Mouse (Mus musculus) cerebellum, postnatal 25 days (tissue): ENCODE data around the gene Epm2aip1.
A peak's percentile ranks its signal among the peaks of the same experiment; 100 is the strongest.

Experiments
- DNase-seq, 2 experiments: peaks; one replicate each; pipeline ENCODE4 v3.0.0; 2021; ENCODE audit warnings: mixed read lengths in 2 of 2

The Epm2aip1 gene

DNA sequence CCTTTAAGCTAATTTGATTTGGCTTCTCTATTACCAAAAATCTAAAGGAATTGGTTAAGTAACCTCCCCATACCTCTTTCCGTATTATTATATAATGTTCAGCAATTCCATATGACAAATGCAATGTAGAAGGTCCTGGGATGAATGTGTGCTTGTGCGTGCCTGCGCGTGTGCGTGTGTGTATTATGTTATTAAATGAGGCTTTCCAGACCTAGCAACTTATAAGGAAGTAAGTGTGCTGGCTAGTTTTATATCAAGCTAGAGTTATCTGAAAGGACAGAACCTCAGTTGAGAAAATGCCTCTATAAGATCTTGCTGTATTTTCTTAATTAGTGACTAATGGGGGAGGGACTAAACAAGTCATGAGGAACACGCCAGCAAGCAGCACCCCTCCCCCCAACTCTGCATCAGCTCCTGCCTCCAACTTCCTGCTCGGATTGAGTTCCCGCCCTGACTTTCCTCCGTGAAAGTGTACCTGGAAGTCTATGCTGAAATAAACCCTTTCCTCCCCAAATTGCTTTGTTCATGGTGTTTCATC, 17.6 kb downstream of the Epm2aip1 start:
- DNase-seq, result peak in 1 of 2 experiments; percentile 13

DNA sequence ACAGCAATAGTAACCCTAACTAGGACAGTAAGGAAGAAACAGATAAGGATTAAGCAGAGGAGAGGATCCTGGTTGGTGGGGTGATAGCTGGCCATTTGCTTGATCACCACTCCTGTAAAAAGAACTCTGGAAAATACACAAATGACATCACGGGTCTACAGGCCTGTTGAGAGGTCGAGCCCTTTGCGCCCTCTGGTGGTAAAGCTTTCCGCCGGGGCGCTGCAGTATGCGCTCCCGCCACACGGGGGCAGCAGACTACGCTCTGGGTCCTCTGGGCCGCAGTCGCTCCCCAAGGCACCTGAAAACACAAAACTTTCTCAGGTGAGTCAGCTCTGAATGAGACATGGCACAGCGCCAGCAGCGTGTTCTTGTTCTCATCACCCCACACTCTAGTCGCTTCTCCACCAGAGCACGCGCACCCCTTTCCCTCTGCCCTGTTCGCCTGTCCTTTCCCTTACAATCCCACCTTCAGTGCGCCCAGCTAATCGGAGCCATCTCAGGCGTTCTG, 18.2 kb downstream of the Epm2aip1 start:
- DNase-seq, result peak; percentile 93 to 94

DNA sequence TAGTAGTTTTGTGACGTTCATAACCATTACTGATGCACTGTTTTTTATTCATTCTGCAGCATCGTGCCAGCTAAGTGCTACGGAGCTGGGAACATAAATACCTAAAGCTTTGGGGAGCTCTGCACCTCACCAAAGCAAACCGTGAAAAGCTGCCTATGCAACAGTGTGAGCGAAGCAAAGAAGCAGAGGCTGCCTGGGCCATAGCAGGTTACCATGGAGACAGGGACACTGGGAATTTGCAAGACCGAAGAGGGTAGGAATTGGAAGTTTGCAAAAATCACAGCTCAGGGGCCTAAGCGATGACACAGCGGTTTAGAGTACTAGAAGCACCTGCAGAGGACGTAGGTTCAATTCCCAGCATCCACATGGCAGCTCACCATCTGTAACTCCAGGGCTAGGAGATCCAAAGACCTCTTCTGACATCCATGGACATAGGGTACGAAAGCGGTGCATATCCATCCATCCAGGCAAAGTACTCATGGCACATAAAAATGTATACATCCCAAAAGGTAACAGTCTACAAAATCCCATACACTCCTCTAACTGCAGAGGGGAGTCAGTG, 18.9 kb downstream of the Epm2aip1 start:
- no peak for DNase-seq

DNA sequence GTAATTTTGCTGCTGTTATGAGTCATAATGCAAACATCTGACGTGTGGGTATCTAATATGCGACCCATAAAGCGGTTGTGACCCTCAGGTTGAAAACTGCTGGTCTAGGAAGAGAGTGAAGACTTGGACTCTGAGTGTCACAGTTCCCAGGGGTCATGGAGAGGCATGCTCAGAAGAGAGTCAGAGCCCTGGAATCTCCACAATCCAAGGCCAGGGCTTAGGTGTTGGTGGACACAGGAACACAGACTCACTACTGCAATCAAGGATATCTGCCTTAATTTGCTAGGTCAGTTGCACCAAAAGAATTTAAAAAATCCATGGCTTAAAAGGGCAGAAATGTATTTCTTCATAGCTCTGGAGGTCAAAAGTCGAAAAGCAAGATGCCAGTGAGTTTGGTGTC, 21.5 kb downstream of the Epm2aip1 start:
- DNase-seq, result no peak

DNA sequence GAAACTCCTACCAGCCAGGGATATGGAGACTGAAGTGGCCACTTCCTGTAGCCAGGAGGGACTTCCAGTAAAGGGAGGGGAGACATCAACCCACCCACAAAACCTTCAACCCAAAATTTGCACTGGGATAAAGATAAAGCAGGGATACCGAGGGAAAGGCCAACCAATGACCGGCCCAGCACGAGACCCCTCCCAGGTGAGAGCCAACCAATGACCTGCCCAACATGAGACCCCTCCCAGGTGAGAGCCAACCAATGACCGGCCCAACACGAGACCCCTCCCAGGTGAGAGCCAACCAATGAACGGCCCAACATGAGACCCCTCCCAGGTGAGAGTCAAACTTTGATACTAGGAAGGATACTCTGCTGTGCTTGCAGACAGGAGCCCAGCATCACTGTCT, 23.2 kb downstream of the Epm2aip1 start:
- DNase-seq, result no peak

DNA sequence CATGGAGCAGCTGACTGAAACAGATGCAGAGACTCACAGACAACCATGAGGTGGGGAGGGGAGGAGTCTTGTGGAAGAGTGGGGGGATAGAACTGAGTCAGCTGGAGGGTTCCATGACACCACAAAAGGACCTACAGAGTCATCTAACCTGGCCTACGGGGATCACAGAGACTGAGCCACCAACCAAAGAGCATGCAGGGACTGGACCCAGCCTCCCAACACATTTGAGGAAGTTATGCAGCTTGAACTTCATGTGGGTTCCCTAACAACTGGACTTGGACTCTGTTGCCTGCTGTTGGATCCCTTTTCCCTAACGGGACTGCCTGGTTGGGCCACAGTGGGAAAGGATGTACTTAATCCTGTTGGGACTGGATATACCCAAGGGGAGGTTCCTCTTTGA, 23.6 kb downstream of the Epm2aip1 start:
- DNase-seq, result no peak

DNA sequence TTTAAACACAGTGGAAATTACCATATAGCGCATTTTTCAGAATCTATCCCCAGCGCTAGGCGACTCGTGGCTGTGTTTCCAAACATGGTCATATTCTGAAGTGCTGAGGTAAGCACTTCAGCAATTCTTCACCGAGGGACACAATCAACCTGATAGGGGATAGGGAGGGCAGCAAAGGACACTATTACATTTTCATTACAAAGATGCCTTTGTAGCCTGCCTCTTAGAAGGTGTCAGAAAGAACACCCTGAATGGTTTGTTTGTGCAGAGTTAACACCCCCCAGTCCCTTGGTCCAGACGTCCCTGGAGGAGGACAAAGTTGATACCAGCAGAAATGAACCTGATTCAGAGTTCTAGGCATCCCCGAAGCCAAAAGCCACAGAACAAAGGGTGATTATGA, 24.7 kb downstream of the Epm2aip1 start:
- DNase-seq, result no peak

DNA sequence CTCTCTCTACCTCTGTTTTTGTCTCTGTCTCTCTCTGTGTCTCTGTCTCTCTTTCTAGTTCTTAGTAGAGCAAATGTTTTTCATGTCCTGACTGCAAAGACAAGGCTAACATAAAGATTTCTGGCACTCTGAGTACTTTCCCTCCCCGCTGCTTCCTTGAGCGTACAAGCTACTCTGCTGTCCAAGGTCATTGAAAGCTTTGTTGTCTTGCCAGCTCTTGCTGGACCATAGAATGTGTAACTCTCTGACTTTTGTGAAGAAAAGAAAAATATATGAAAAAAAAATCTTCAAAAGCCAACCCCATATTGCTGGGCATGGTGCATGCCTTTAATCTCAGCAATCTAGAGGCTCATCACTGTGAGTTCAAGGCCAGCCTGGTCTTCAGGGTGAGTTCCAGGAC, 26.9 kb downstream of the Epm2aip1 start:
- no peak for DNase-seq

DNA sequence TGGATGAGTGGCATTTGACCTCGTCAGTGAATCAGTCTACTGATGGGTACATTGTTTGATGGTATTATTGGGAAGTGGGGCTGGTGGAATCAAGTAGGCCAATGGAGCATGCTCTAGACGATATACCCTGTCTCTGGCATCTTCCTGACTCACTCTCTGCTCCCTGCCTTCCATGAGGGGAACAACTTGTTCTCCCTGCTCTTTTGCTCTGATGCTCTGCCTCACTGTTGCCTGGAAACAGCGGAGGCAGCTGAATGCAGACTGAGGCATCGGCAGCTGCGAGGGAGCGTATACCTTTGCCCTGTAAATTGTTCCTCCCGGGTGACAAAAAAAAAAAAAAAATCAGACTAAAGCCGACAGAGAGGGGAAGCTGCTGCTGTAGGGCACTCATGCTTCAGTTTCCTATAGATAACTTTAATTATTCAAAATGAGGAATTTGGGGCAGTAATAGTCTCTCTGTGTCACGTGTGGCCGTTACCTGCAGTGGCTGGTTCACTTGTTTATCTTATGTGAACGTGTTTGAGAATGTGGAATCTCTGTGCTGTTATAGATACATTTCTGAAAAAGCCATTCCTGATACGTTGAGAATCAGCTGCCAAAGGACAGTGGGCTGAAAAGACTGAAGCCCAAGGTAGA, 30.6 kb downstream of the Epm2aip1 start:
- no peak for DNase-seq

DNA sequence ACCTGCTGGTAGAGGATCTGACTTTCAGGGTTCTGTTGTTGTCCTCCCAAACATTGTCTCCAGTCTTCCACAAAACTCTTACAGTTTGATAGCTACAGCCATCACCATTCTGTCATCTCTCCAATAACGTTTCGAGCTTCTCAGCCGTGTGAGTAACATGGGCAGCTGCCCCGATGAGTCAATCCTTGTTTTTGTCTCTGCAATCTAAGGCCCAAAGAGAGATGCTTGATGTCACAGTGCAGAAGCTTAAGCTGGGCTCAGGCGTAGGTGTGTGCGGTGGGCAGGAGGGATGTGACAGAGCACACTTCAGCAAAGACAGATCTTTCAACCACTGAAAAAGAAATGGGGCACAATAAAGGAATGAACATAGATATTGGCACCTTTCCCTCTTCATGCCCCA, 32.3 kb downstream of the Epm2aip1 start:
- DNase-seq, result no peak

DNA sequence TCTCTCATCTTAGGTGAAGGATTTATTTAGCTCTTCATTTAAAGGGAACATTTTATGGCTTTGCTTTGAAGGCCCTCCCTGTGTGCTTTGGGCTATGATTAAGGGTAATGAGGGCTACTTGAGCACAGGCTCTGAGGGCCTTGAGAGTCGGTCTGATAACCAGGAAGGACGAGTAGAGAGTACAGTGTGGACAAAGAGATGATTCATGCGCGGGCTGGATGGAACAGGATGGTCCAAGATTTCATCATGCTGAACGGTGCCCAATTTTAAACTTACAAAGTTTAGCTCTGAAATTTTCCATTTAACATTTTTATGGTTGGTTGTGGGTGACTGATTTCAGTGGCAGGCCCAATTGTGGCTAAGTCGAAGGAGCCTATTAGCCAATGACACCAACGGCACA, 34.4 kb downstream of the Epm2aip1 start:
- no peak for DNase-seq

DNA sequence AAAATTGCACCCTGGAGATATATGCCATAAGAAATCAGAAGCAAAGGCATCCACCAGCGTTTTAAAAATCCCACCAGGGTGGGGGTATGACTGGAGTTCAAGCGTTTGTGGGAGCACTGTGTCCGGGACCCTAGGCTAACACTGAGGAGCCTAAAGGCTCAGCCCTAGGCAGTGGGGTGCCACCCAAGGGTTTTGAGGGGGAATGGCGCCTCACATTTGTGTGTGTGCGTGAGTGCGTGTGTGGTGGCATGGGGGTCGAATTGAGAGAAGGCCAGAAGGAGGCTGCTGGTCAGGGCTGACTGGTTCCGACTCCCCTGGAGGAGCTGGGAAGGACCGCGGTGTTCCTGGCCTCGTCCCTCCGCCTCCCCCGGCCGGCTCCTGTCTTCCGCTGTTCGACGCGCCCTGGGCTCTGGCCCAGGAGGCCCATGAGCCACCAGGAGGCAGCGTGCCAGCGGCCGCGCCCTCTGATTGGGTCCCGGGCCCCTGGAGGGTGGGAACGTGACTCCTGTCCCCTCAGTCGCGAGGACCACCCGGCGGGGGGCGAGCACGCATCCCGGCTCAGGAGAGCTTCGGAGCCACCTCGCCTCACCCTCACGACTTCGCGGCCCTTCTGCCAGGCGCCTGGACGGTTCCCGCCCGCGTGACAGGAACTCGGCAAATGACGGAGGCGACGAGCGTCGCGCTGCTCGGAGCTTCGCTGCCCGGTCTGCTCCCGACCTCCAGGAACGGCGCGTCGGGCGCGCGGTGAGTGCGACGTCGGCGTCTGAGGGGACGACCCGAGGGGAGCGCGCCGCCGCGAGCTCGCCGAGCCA, 39.5 kb downstream of the Epm2aip1 start, which contains the start of gene Trank1:
Gene Trank1 (plus strand): TSS at position 709 of the 812 bp plus-strand sequence.
- DNase-seq, result peak in 1 of 2 experiments; percentile 43

DNA sequence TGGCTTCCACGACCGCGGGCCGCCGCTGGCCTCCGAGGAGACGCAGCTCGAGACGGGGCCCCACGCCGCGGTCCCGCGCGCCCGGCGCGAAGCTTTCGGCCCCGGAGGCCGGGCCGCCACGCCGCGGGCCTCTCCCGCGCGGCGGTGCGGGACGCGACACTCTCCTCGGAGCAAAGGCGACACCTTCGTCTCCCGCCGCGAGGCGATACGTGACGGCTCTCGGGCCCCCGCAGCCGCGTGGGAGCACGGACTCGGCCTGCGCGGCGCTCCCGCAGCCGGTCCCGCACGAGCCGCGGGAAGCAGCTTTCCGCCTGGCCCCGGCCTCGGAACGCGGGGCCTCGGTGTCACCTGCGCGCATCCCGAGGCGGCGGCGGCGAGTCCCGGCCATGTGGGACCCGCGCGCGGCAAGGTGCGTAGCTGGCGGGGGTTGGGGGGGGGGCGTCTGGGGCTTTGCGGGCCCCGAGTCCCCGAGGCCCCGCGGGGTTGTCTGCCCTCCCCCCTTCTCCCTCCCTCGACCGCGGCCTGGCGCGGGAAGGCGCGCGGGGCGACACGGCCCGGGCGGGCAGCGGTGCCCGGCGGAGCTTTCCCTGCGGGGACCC, 40.2 kb downstream of the Epm2aip1 start:
- peak; percentile 35 to 37 for DNase-seq

DNA sequence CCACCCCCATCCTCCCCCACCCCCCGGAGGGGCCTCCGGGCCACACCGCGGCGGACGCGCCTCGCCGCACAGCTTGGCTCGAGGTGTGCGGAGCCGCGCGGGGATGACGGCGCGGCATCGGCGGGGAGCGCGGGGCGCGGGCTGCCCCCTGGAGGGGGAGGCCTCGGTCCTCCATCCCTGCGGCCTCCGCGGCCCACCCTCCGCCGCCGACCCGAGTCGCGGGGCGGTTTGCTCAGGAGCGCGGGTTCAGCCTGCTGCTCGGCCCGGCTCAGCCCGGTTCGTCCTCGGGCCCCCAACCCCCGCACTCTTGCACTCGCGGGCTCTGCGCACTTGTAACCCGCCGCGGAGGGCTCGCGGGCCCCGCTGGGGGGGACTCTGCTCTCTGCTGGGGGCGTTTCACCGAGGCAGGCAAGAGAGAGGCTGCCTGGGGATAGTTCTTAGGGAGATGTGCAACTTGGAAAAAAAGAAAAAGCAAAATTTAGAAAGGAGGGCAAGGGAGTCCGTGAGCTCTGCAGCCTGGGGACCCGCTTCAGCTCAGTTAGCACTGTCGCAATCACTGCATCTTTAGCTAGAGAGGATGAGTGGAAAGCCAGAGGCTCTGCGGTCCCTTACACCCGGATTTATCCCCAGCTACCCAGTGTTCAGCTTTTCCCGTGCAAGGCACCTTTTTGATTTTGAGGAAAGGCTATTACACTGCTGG, 40.9 kb downstream of the Epm2aip1 start:
- DNase-seq, result peak; percentile 34 to 38

DNA sequence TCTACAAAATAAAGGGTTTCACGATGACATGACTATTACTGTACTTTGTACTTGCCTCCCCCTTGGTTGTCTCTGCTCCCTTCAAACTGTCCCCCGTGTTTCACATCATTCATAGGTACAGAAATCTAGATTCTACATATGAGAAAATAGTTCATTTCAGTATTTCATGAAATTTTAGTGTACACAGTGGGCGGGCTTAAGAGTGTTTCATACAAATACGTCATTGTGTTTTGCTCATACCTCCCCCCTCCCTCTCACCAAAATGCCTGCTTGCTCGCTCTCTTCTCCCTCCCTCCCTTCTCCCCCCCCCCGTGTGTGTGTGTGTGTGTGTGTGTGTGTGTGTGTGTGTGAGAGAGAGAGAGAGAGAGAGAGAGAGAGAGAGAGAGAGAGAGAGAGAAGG, 41.6 kb downstream of the Epm2aip1 start:
- DNase-seq, result no peak

DNA sequence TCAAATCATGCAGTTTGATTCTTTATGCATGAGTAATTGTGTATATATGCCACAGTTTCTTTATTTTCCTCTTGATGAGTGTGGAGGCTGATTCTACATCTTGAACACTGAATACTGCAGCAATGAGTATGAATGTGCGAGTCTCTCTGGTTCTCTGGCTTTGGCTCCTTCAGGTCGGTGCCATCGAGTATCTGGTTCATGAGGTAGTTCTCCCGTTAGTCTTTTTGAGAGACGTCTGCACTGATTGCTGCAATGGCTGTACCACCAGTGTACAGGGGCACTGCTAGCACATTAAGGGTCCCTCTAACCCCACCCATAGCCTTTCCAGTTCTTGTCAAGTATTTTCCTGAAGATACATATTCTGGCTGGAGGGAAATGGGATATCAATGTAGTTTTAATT, 42.1 kb downstream of the Epm2aip1 start:
- no peak for DNase-seq

DNA sequence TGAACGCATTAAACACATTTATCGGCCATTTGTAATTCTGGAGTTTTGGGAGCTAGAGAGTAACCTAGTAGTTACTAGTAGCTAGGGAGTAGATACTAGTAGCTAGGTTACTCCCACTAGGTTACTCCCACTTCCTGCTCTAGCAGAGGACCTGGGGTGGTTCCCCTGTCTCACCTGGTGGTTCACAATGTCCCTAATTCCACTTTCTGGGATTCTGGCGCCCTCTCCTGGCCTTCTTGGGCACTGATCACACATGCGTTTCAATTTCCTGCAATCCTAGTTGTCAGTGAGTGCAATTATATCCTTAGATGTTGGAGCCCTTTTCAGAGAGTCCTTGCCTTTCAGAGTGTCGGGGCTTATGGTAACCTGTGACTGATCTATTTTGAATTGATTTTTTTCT, 42.5 kb downstream of the Epm2aip1 start:
- DNase-seq, result peak; percentile 53 to 73

DNA sequence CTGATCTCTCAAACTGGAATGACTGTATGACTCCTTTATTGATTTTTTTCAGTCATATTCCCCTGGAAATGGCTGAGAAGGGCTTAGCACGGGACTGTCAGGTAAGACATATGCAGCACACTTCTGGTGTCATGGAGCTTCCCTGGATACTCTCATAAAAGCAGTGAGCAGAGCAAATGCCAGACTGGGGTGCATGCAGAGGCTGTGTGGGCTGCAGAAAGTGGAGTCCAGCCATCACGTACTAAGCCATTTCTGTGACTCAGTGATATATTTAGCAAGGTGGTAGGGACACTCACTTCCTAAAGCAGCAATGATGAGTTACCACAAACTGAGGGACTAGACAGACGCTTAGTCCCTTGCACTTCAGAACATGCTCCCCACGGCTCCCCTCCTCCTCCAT, 49.2 kb downstream of the Epm2aip1 start:
- DNase-seq, result no peak

DNA sequence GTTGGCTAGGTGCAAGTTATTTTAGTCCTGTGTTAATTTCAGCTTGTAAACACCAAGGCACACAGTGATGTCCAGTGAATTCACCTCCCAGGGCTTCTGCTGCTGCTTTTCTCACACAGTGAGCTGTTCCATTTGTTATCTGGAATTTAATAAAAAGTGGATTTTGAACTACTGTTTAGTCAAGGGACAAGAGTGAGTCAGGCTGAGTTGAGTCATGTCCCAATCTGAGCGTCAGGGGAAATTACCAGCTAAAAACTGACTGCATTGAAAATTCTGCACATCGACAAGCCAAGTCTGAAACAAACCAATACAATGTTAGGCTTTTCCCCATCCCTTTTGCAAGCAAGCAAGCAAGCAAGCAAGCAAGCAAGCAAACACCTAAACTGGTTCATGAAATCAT, 53.2 kb downstream of the Epm2aip1 start:
- DNase-seq, result no peak
